Mouse (Mus musculus): Measurements from ENCODE around the gene Zfp689.
"Not testable (repeated sequence)": the region's sequence is repeated elsewhere in the genome, so short reads cannot be mapped to it uniquely, and the experiment has no call there.

The Zfp689 gene

GRCm38 (mm10) chr7:127411418-127411817 is 37.5 kb downstream of the Zfp689 start:
- in situ Hi-C loops (cut with MboI; ENCODE audit: unreplicated experiment in 2 of 2), result no loop called here

- in situ Hi-C loops (cut with MboI; ENCODE audit: unreplicated experiment in 2 of 2), result not testable (repeated sequence)
Measured at GRCm38 (mm10) chr7:127406002-127406987, 42.7 kb downstream of the Zfp689 start, which contains the start of gene Zfp764. TSS of gene Zfp764 (minus strand) at chr7:127406822.

GRCm38 (mm10) chr7:127404101-127404500 is 44.9 kb downstream of the Zfp689 start:
- in situ Hi-C loops (cut with MboI; ENCODE audit: unreplicated experiment in 2 of 2), result not testable (repeated sequence)

GRCm38 (mm10) chr7:127402980-127403379 is 46.0 kb downstream of the Zfp689 start:
- in situ Hi-C loops (cut with MboI; ENCODE audit: unreplicated experiment in 2 of 2), result no loop called here

- in situ Hi-C loops (cut with MboI; ENCODE audit: unreplicated experiment in 2 of 2), result no loop called here
Measured at GRCm38 (mm10) chr7:127400355-127400754, 48.6 kb downstream of the Zfp689 start.

- in situ Hi-C loops (cut with MboI; ENCODE audit: unreplicated experiment in 2 of 2), result no loop called here
Measured at GRCm38 (mm10) chr7:127393944-127394333, 55.0 kb downstream of the Zfp689 start.

- in situ Hi-C loops (cut with MboI; ENCODE audit: unreplicated experiment in 2 of 2), result no loop called here
Measured at GRCm38 (mm10) chr7:127393157-127393943, 55.6 kb downstream of the Zfp689 start, which contains the start of gene E430018J23Rik. TSS of gene E430018J23Rik (minus strand) at chr7:127393629.

- in situ Hi-C loops (cut with MboI; ENCODE audit: unreplicated experiment in 2 of 2), result no loop called here
Measured at GRCm38 (mm10) chr7:127392251-127392824, 56.6 kb downstream of the Zfp689 start.
